In genomic region chr2:71113489-71114171, GRCm38 (mm10) we compare ENCODE assay signal across 20 mouse cellular contexts. TPM values are rescaled to one million over a fixed set of nuclear protein-coding genes. Genes with fewer than 3 reads are reported as not detected.
A peak's percentile ranks its signal among the peaks of the same experiment; 100 is the strongest.
DNase-seq lines count a peak whose midpoint lies in the region; ATAC-seq and TF ChIP-seq lines count a peak whose summit lies in the region.
"Had no signal": no experiment of that assay in that cellular context is flagged by ENCODE, and none has a peak within 500 bp of the region (broad histone marks: within the 10 kb centered on the region; RNA-seq: fewer than 3 reads in every experiment).

No protein-coding gene starts in this region.

- no peaks in the 10 kb centered on the region for H3K27me3 ChIP-seq in embryonic facial prominence, embryonic 14.5 days (replicated peaks; ENCODE audit: control insufficient read depth, insufficient read depth, low read length)
- peaks cover 22% of the 10 kb centered on the region for H3K27me3 ChIP-seq in embryonic facial prominence, embryonic 10.5 days (replicated peaks; ENCODE audit: low read depth, poor library complexity, severe bottlenecking)
- H3K27me3 ChIP-seq in limb, embryonic 12.5 days: peaks cover 13% of the 10 kb centered on the region; the same call in 1 of the 2 replicates
- peaks cover 22% of the 10 kb centered on the region for H3K27me3 ChIP-seq in limb, embryonic 10.5 days (ENCODE audit: low read depth, poor library complexity, severe bottlenecking)
- H3K27me3 ChIP-seq in limb, embryonic 14.5 days (ENCODE audit: control insufficient read depth, insufficient read depth, low read length): no peaks in the 10 kb centered on the region
- H3K27me3 ChIP-seq: embryonic facial prominence, embryonic 12.5 days; intestine, embryonic 15.5 days had no signal

- WGBS in embryonic facial prominence, embryonic 14.5 days: 56% methylated on average over 6 of the region's 6 CpGs
- 85% methylated on average over 6 of the region's 6 CpGs for WGBS in embryonic facial prominence, embryonic 10.5 days
- 54% methylated on average over 6 of the region's 6 CpGs for WGBS in limb, embryonic 12.5 days
- 88% methylated on average over 6 of the region's 6 CpGs for WGBS in limb, embryonic 10.5 days
- WGBS in limb, embryonic 14.5 days: 36% methylated on average over 6 of the region's 6 CpGs

- no peak overlapping the region for H3K4me3 ChIP-seq in embryonic facial prominence, embryonic 14.5 days (ENCODE audit: low read depth, low read length)
- H3K4me3 ChIP-seq in embryonic facial prominence, embryonic 10.5 days: no peak overlapping the region
- H3K4me3 ChIP-seq in limb, embryonic 12.5 days (replicated peaks): no peak overlapping the region
- no peak overlapping the region for H3K4me3 ChIP-seq in limb, embryonic 10.5 days
- H3K4me3 ChIP-seq in limb, embryonic 14.5 days (replicated peaks; ENCODE audit: low read length): no peak overlapping the region
- H3K4me3 ChIP-seq: embryonic facial prominence, embryonic 12.5 days; erythroblast, embryonic 14.5 days; forebrain, embryonic 12.5 days; forebrain, embryonic 15.5 days; hindbrain, embryonic 12.5 days; hindbrain, embryonic 15.5 days; intestine, embryonic 15.5 days had no signal

- H3K9ac ChIP-seq in embryonic facial prominence, embryonic 14.5 days (ENCODE audit: low read depth, low read length): no peak overlapping the region
- no peak overlapping the region for H3K9ac ChIP-seq in limb, embryonic 12.5 days (replicated peaks)
- H3K9ac ChIP-seq in limb, embryonic 14.5 days (ENCODE audit: low read depth, low read length, severe bottlenecking): no peak overlapping the region
- H3K9ac ChIP-seq: embryonic facial prominence, embryonic 12.5 days; forebrain, embryonic 12.5 days; forebrain, embryonic 15.5 days; hindbrain, embryonic 12.5 days; hindbrain, embryonic 15.5 days; intestine, embryonic 15.5 days had no signal

- no peak for ATAC-seq in embryonic facial prominence, embryonic 14.5 days (ENCODE audit: low read depth)
- peak; percentile 49; the same call in 1 of the 2 replicates for ATAC-seq in limb, embryonic 12.5 days (ENCODE audit: insufficient number of reproducible peaks, insufficient read depth, low FRiP score, low TSS enrichment, low read depth)
- ATAC-seq in limb, embryonic 14.5 days (ENCODE audit: low FRiP score, low read depth): peak; percentile 80
- ATAC-seq: forebrain, embryonic 15.5 days; intestine, embryonic 15.5 days had no signal

- no peak for TF ChIP-seq POLR2A in limb, embryonic 14.5 days (IDR thresholded peaks at IDR 0.05; ENCODE audit: borderline replicate concordance, extremely low read depth, insufficient read depth, insufficient read length)

- H3K27ac ChIP-seq in embryonic facial prominence, embryonic 14.5 days (replicated peaks; ENCODE audit: low read depth, low read length): no peak overlapping the region
- H3K27ac ChIP-seq in embryonic facial prominence, embryonic 10.5 days (replicated peaks): no peak overlapping the region
- H3K27ac ChIP-seq in limb, embryonic 12.5 days: peak overlapping the region; percentile 47; the same call in 1 of the 2 replicates
- no peak overlapping the region for H3K27ac ChIP-seq in limb, embryonic 10.5 days
- H3K27ac ChIP-seq in limb, embryonic 14.5 days (replicated peaks; ENCODE audit: low read depth, low read length): no peak overlapping the region
- H3K27ac ChIP-seq: embryonic facial prominence, embryonic 12.5 days; forebrain, embryonic 12.5 days; forebrain, embryonic 15.5 days; hindbrain, embryonic 12.5 days; hindbrain, embryonic 15.5 days; intestine, embryonic 15.5 days had no signal

- peaks cover 9% of the 10 kb centered on the region; the same call in 1 of the 2 replicates for H3K4me1 ChIP-seq in embryonic facial prominence, embryonic 14.5 days (ENCODE audit: control insufficient read depth, insufficient read depth, low read length)
- peaks cover 13% of the 10 kb centered on the region for H3K4me1 ChIP-seq in embryonic facial prominence, embryonic 10.5 days
- H3K4me1 ChIP-seq in limb, embryonic 12.5 days (replicated peaks): peaks cover 15% of the 10 kb centered on the region; the same call in 1 of the 2 replicates
- peaks cover 12% of the 10 kb centered on the region for H3K4me1 ChIP-seq in limb, embryonic 10.5 days
- H3K4me1 ChIP-seq in limb, embryonic 14.5 days (ENCODE audit: control insufficient read depth, insufficient read depth, low read length): peaks cover 10% of the 10 kb centered on the region; the same call in 1 of the 2 replicates
- H3K4me1 ChIP-seq: embryonic facial prominence, embryonic 12.5 days had no signal

- no peaks in the 10 kb centered on the region for H3K9me3 ChIP-seq in embryonic facial prominence, embryonic 14.5 days (ENCODE audit: control insufficient read depth, low read length)
- H3K9me3 ChIP-seq in embryonic facial prominence, embryonic 10.5 days: no peaks in the 10 kb centered on the region; the same call in 1 of the 2 replicates
- H3K9me3 ChIP-seq in limb, embryonic 12.5 days: no peaks in the 10 kb centered on the region
- no peaks in the 10 kb centered on the region for H3K9me3 ChIP-seq in limb, embryonic 10.5 days (replicated peaks)
- no peaks in the 10 kb centered on the region for H3K9me3 ChIP-seq in limb, embryonic 14.5 days (ENCODE audit: control insufficient read depth, low read length)
- H3K9me3 ChIP-seq: forebrain, embryonic 15.5 days; hindbrain, embryonic 12.5 days; hindbrain, embryonic 15.5 days; intestine, embryonic 15.5 days had no signal

- no peaks in the 10 kb centered on the region for H3K36me3 ChIP-seq in embryonic facial prominence, embryonic 14.5 days (ENCODE audit: control insufficient read depth, insufficient read depth, low read length)
- no peaks in the 10 kb centered on the region for H3K36me3 ChIP-seq in embryonic facial prominence, embryonic 10.5 days (replicated peaks)
- H3K36me3 ChIP-seq in limb, embryonic 12.5 days: no peaks in the 10 kb centered on the region
- no peaks in the 10 kb centered on the region for H3K36me3 ChIP-seq in limb, embryonic 10.5 days
- no peaks in the 10 kb centered on the region for H3K36me3 ChIP-seq in limb, embryonic 14.5 days (ENCODE audit: control insufficient read depth, insufficient read depth, low read length)
- H3K36me3 ChIP-seq: embryonic facial prominence, embryonic 12.5 days; forebrain, embryonic 12.5 days; forebrain, embryonic 15.5 days; hindbrain, embryonic 12.5 days; hindbrain, embryonic 15.5 days; intestine, embryonic 15.5 days had no signal

- peak; percentile 65 for DNase-seq in embryonic facial prominence, embryonic 14.5 days (ENCODE audit: low spot score)
- DNase-seq in embryonic facial prominence, embryonic 10.5 days (ENCODE audit: low spot score): no peak
- no peak for DNase-seq in limb, embryonic 10.5 days (ENCODE audit: low spot score)
- DNase-seq in limb, embryonic 14.5 days (ENCODE audit: low spot score): peak; percentile 60
- DNase-seq in right cerebral cortex, postnatal 4 days: no peak
- DNase-seq: adrenal gland, adult 8-10 months; adrenal gland, postnatal 25 days; cerebellum, adult 11-12 months; cerebellum, adult 9-10 months; cerebellum, postnatal 14 days; gastrocnemius, postnatal 25 days had no signal

- no peak overlapping the region for H3K4me2 ChIP-seq in embryonic facial prominence, embryonic 14.5 days (ENCODE audit: low read depth, low read length)
- no peak overlapping the region for H3K4me2 ChIP-seq in limb, embryonic 12.5 days
- no peak overlapping the region for H3K4me2 ChIP-seq in limb, embryonic 14.5 days (replicated peaks; ENCODE audit: low read depth, low read length, severe bottlenecking)
- H3K4me2 ChIP-seq: embryonic facial prominence, embryonic 12.5 days; forebrain, embryonic 12.5 days; forebrain, embryonic 15.5 days; heart, embryonic 11.5 days; hindbrain, embryonic 12.5 days; hindbrain, embryonic 15.5 days; intestine, embryonic 15.5 days had no signal

RNA-seq across cellular contexts. Expression of gene Cybrd1, which starts 4.1 kb away (rescaled TPM):
- polyA plus RNA-seq in embryonic facial prominence, embryonic 14.5 days (2014; fragmentation: Nextera tagmentation; extraction: Ambion mirVana): 4.5 and 4.6 TPM in 2 replicates
- polyA plus RNA-seq in embryonic facial prominence, embryonic 10.5 days (2016; fragmentation: Nextera tagmentation; extraction: Ambion mirVana): 0.52 and 0.83 TPM in 2 replicates
- polyA plus RNA-seq in limb, embryonic 12.5 days (2016; fragmentation: Nextera tagmentation; extraction: Ambion mirVana): 2.8 and 3.5 TPM in 2 replicates
- 0.15 and 0.48 TPM in 2 replicates for polyA plus RNA-seq in limb, embryonic 10.5 days (2016; fragmentation: Nextera tagmentation; extraction: Ambion mirVana)
- polyA plus RNA-seq in limb, embryonic 14.5 days (2012; rRNA removed): 18.9 and 21.6 TPM in 2 replicates
- 6.5 and 7.4 TPM in 2 replicates for polyA plus RNA-seq in limb, embryonic 14.5 days (2014; fragmentation: Nextera tagmentation; extraction: Ambion mirVana)
- polyA plus RNA-seq: erythroblast, embryonic 14.5 days had no signal

RNA-seq across cellular contexts. Expression of gene Mettl8, which starts 58.2 kb away (rescaled TPM):
- 14.9 and 16.5 TPM in 2 replicates for polyA plus RNA-seq in embryonic facial prominence, embryonic 14.5 days (2014; fragmentation: Nextera tagmentation; extraction: Ambion mirVana)
- polyA plus RNA-seq in embryonic facial prominence, embryonic 10.5 days (2016; fragmentation: Nextera tagmentation; extraction: Ambion mirVana): 20.4 and 24.9 TPM in 2 replicates
- 18.1 and 18.7 TPM in 2 replicates for polyA plus RNA-seq in limb, embryonic 12.5 days (2016; fragmentation: Nextera tagmentation; extraction: Ambion mirVana)
- 22.9 and 23.1 TPM in 2 replicates for polyA plus RNA-seq in limb, embryonic 10.5 days (2016; fragmentation: Nextera tagmentation; extraction: Ambion mirVana)
- polyA plus RNA-seq in limb, embryonic 14.5 days (2012; rRNA removed): 12.8 and 14.8 TPM in 2 replicates
- polyA plus RNA-seq in limb, embryonic 14.5 days (2014; fragmentation: Nextera tagmentation; extraction: Ambion mirVana): 13.6 and 13.9 TPM in 2 replicates

RNA-seq across cellular contexts. Expression of gene Dcaf17, which starts 58.5 kb away (rescaled TPM):
- polyA plus RNA-seq in embryonic facial prominence, embryonic 14.5 days (2014; fragmentation: Nextera tagmentation; extraction: Ambion mirVana): 22.0 and 23.8 TPM in 2 replicates
- 36.3 and 42.4 TPM in 2 replicates for polyA plus RNA-seq in embryonic facial prominence, embryonic 10.5 days (2016; fragmentation: Nextera tagmentation; extraction: Ambion mirVana)
- polyA plus RNA-seq in limb, embryonic 12.5 days (2016; fragmentation: Nextera tagmentation; extraction: Ambion mirVana): 26.2 and 27.6 TPM in 2 replicates
- polyA plus RNA-seq in limb, embryonic 10.5 days (2016; fragmentation: Nextera tagmentation; extraction: Ambion mirVana): 30.6 and 31.1 TPM in 2 replicates
- 7.2 and 7.4 TPM in 2 replicates for polyA plus RNA-seq in limb, embryonic 14.5 days (2012; rRNA removed)
- 23.0 and 26.0 TPM in 2 replicates for polyA plus RNA-seq in limb, embryonic 14.5 days (2014; fragmentation: Nextera tagmentation; extraction: Ambion mirVana)

Comparison
In these comparisons a context has a peak if more than half of its experiments do, and no peak if none do; other contexts are left out.
1. DNase-seq: peak in embryonic facial prominence, embryonic 14.5 days (single experiment) and limb, embryonic 14.5 days (single experiment); none in embryonic facial prominence, embryonic 10.5 days (single experiment), limb, embryonic 10.5 days (single experiment) and right cerebral cortex, postnatal 4 days (single experiment).